Mouse (Mus musculus): ENCODE results near the gene Selenof. TPM values are rescaled to one million over a fixed set of nuclear protein-coding genes. Genes with fewer than 3 reads are reported as not detected.

Selenof gene
- 100 to 1,000 TPM; 248 to 253 TPM for total RNA-seq (2021)

- intact Hi-C loops (cut with DNase I), result no loop called here
- DNase-seq, result peak; percentile 98
These were observed at the start of gene Selenof, which contains the start of gene Hs2st1 for GRCm38 (mm10) chr3:144570047-144570815. TSS of gene Selenof (plus strand) at chr3:144570304. TSS of gene Hs2st1 (minus strand) at chr3:144570181.

- intact Hi-C loops (cut with DNase I), result no loop called here
These were observed 42.2 kb upstream of the Selenof start for GRCm38 (mm10) chr3:144527918-144528317.

DNA sequence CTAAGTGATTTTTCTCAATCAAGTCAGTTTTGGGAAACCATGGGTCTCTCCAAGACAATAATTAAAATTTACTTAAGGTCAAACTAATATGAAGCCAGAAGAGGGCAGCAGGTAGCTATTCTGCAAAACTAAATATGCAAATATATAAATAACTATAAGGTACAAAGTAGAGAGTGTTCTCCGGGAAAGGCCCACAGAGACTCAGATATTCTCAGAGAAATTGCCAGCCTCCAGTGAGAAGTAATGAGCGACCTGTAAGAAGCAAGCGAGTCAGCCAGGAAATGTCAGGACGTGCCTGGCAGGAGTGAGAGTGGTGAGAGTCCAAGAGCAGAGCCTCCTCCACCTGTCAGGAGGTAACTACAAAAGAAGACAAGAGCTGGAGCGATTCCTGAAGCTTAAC is 39.1 kb upstream of the Selenof start:
- intact Hi-C loops (cut with DNase I), result no loop called here
- no peak for DNase-seq

More at GRCm38 (mm10) chr3:144527918-144528317, 42.2 kb upstream of the Selenof start:
- DNase-seq, result no peak

- no peak for DNase-seq
- intact Hi-C loops (cut with DNase I), result no loop called here
These were observed 35.0 kb upstream of the Selenof start for GRCm38 (mm10) chr3:144535056-144535455.

GRCm38 (mm10) chr3:144537078-144537855 is 32.8 kb upstream of the Selenof start:
- no peak for DNase-seq
- intact Hi-C loops (cut with DNase I), result no loop called here

DNA sequence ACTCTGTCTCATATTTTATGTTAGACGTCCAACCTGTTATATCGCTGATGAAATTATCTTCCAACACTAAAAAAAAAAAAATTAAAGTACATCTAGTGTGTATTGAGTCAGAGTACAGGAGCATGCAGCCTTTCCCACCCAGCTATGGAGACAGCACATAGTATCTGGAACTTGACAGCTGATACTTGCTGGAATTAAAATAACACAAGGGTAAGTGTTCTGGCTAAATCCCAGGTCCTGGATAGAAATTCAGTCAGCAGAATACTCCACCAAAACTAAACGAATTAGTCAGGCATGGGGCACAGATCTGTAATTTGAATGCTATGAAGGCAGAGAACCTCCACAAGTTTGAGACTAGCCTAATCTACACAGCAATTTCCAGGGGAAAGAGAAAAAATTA is 31.1 kb upstream of the Selenof start:
- intact Hi-C loops (cut with DNase I), result no loop called here
- no peak for DNase-seq

DNA sequence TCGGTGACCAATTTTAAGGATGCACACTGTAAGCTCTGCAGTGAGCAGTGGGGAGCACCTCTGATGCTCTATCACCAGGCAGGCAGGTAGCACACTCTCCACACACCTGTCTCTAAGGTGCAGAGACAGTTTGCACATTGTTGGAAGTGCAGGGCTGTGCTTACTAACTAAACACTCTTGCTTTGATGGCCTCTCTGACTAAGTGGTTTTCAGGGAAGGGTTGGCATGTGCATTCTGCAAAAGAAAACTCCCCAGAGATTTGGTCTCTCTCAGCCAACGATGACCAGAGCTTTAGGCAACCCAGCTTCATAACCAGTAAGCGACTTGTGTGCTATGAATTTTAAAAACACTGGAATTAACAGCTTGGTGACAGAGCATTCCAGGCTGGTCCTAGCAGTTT is 29.3 kb upstream of the Selenof start:
- intact Hi-C loops (cut with DNase I), result no loop called here
- no peak for DNase-seq

GRCm38 (mm10) chr3:144541906-144542438 is 28.1 kb upstream of the Selenof start:
- no peak for DNase-seq
- intact Hi-C loops (cut with DNase I), result no loop called here

DNA sequence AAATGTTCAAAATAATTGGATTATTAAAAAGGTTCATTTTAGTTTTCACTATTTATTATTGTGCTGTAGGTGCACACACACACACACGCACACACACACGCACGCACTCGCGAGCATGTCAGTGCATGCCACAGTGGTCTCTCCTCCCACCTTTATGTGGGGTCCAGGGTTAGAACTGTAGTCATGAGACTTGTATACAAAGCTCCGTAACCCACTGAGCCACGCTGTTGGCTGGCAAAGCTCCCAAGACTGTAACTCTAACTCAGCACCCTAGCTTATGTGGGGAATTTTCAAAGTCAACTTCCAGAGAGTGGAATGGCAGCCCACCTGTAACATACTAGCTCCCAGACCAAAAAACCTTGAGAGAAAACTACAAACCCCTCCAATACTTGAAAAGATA is 25.0 kb upstream of the Selenof start:
- intact Hi-C loops (cut with DNase I), result no loop called here
- no peak for DNase-seq

DNA sequence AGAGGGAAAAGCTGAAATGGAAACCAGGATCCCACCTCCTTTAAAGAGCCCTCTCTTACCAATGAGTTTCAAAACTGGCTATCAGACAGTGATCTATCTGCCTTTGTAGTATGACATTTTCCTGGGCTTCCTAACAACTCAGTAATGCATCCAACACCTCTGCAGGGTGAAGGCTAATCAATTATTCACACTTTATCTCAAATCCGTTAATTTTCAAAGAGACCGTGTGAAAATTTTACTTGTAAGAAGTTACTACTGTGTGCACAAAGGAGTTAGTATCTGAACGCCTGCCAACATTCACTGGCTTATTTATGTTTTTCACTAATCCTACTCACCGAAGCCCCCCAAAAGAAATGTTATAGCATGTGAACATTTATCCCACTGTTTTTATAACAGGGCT is 24.3 kb upstream of the Selenof start:
- intact Hi-C loops (cut with DNase I), result no loop called here

GRCm38 (mm10) chr3:144546490-144546889 is 23.6 kb upstream of the Selenof start:
- no peak for DNase-seq
- intact Hi-C loops (cut with DNase I), result no loop called here

More for the DNA sequence above, 24.3 kb upstream of the Selenof start:
- no peak for DNase-seq

GRCm38 (mm10) chr3:144548186-144548845 is 21.8 kb upstream of the Selenof start:
- no peak for DNase-seq
- intact Hi-C loops (cut with DNase I), result no loop called here

DNA sequence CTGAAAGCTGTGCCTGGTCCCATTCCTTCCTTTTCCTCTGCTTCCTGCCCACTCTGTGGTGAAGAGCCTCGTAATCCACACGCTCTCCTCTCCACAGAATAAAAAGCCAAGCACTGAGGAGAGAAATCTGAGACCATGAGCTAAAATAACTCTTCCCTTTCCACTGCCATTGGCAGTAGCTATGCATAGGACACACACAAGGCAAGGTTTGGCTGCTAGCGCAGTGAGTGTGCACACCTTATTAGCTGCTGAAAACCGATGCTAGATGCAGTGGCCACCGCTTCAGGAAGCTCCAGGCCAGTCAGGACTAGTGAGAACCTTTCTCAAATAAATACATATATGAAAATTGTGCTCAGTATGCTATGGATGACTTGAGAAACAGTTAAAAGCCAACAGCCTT is 20.1 kb upstream of the Selenof start:
- intact Hi-C loops (cut with DNase I), result no loop called here
- DNase-seq, result no peak

GRCm38 (mm10) chr3:144550659-144551058 is 19.4 kb upstream of the Selenof start:
- intact Hi-C loops (cut with DNase I), result no loop called here
- DNase-seq, result no peak

DNA sequence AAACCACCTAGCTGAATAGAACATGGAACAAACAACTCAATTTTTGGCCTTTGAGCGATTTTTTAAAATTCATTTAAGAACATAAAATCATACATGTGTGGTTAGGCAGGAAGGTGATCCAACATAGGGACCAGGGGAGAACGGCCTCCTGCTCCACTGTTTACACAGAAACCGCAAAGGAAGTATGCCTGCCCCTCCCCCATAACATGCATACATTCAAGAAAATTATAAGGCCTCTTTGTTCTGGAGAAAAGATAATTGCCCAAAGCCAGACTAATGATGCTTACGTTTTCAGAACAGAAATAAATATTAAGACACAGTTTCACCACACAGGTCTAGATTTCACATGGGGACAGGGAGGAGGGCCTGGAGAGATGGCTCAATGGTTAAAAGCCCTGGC is 18.7 kb upstream of the Selenof start:
- DNase-seq, result no peak
- intact Hi-C loops (cut with DNase I), result no loop called here

GRCm38 (mm10) chr3:144553942-144554341 is 16.2 kb upstream of the Selenof start:
- no peak for DNase-seq
- intact Hi-C loops (cut with DNase I), result no loop called here

DNA sequence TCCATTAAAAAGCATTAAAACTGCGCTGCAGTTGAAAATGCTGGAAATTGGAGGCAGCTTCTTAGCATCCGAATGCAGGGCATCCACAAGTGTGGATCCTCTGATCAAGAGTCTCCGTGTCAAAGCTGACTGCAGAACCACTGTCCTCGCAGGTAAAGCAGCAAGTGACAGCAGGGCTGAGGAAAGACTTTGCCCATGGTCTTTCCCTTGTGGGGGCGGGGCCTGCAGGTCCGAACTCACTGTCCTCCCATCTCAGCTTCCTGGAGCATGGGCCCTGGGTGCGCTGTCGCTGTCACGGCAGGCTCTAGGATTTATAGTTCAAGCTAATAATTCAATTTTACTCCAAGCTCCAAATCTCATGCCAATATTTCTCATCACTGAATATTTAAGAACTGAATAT is 15.6 kb upstream of the Selenof start:
- intact Hi-C loops (cut with DNase I), result no loop called here
- DNase-seq, result no peak

DNA sequence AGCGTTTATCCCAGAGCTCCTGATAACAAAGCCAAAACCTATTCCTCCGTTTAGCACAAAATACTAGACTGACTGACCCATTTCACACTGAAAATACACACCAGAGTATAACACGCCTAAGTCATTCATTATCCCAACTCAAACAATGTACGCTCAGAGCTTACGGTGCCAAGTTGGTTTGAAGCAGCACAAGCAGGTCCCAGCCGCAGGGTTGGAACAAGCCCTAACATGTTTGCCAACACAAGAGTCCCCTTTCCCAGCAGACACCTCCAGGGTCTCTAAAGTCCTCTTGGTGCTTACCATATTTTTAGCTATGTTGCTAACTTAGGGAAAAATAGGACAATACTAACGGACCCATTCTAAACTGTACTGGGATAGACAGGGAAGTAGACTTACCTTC is 15.0 kb upstream of the Selenof start:
- intact Hi-C loops (cut with DNase I), result no loop called here
- no peak for DNase-seq

DNA sequence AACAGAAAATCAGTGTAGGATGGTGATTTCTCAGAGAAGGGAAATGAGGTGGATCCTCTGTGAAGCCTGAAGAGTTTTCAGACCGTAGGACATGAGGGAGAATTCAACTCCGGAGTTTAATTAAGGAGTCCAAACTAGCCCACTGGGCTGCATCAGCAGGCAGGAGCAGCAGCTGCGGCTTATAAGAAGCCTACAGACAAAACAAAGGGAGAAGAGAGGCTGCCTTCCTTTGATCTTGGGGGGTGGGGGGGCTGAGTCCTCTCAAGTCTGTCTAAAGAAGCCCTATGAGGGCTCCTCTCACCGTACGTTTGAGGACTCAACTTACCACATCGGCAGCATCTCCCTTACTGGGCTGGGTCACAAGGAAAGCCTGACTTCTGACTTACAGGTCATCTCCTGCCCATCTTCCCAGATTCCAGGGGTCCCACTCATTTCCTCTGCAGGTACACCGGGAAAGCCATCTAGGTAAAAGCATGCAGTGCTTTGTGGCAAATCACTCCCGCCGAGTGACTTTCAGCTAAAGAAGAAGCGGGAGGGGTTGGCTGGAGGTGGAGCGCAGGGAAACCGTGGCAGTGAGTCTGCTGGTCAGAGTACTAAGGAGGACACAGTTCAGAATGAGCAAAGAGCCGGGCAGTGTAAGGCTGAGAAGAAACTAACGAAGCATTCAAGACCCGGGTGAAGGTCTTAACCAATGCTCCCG is 13.3 kb upstream of the Selenof start:
- intact Hi-C loops (cut with DNase I), result no loop called here
- no peak for DNase-seq

DNA sequence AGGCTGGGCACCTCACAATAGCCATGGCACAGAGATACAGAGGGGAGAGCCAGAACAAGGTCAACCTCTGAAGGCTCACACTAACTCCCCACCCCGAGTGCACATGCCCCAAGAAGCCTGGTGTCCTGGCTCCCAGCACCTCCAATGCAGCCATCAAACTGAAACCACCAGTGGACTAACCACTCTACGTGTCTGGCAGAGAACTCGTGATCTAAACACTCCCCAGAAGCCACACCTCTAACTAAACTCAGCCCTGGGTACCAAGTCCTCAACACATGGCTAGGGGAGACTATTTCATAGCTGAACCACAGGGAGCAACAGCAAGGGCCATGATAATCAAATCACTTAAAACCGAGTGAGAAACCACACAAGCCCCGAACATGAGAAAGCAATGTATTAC is 11.8 kb upstream of the Selenof start:
- intact Hi-C loops (cut with DNase I), result no loop called here
- DNase-seq, result no peak
